Mouse (Mus musculus) liver, embryonic 14.5 days (tissue): ENCODE data around the gene Acat2. TPM values are rescaled to one million over a fixed set of nuclear protein-coding genes. Genes with fewer than 3 reads are reported as not detected.
"Not testable (repeated sequence)": the region's sequence is repeated elsewhere in the genome, so short reads cannot be mapped to it uniquely, and the experiment has no call there.

Experiments
- ATAC-seq: fragments of 200-750 bp; cut with Nextera tagmentation; 2 replicates; pipeline ENCODE4 v1.8.0; 2017; ENCODE audit warnings: moderate number of reproducible peaks, mild to moderate bottlenecking, moderate library complexity; ENCODE audit not compliant: insufficient read depth
- DNase-seq, 3 experiments: peaks; one replicate each; pipeline ENCODE4 v3.0.0-alpha.2; 2012 to 2013; ENCODE audit warnings: low read depth in 3 of 3, low spot score in 3 of 3
- H3K27ac ChIP-seq: fragments of 300-500 bp; sonication (generic); 2 replicates; pipeline ENCODE4 v1.5.1; 2014; ENCODE audit warnings: moderate library complexity, mild to moderate bottlenecking, control low read depth, inconsistent platforms
- H3K27me3 ChIP-seq: fragments of 300-500 bp; sonication (generic); 2 replicates; pipeline ENCODE4 v1.6.1; 2014; ENCODE audit warnings: mild to moderate bottlenecking, low read length, moderate library complexity; ENCODE audit not compliant: control insufficient read depth, insufficient read depth
- H3K36me3 ChIP-seq: fragments of 300-500 bp; sonication (generic); replicated peaks from 2 replicates; pipeline ENCODE4 v1.6.1; 2014; ENCODE audit warnings: low read depth; ENCODE audit not compliant: control insufficient read depth, insufficient read depth
- H3K4me1 ChIP-seq, 2 experiments: fragments of 200-500 bp in 1 of 2; fragments of 300-500 bp in 1 of 2; sonication (generic) in 1 of 2; replicated peaks; 2 replicates each; pipeline ENCODE4 v1.6.1; 2012 to 2014; ENCODE audit warnings: antibody characterized with exemption in 1 of 2, inconsistent platforms in 1 of 2, low read length in 1 of 2; ENCODE audit not compliant: control insufficient read depth in 2 of 2, insufficient read depth in 2 of 2
- H3K4me2 ChIP-seq: fragments of 300-500 bp; sonication (generic); 2 replicates; pipeline ENCODE4 v1.6.1; 2014; ENCODE audit warnings: low read depth, mild to moderate bottlenecking, control low read depth, moderate library complexity
- H3K4me3 ChIP-seq, 2 experiments: fragments of 200-500 bp in 1 of 2; fragments of 300-500 bp in 1 of 2; sonication (generic) in 1 of 2; 2 replicates each; pipeline ENCODE4 v1.5.1; 2012 to 2014; ENCODE audit warnings: low read depth in 2 of 2, low read length in 2 of 2, mild to moderate bottlenecking in 2 of 2, control low read depth in 1 of 2, inconsistent platforms in 1 of 2, moderate library complexity in 1 of 2; ENCODE audit not compliant: insufficient read depth in 1 of 2
- H3K9ac ChIP-seq: fragments of 300-500 bp; sonication (generic); replicated peaks from 2 replicates; pipeline ENCODE4 v1.6.1; 2014; ENCODE audit warnings: mild to moderate bottlenecking, control low read depth, moderate library complexity
- H3K9me3 ChIP-seq: fragments of 300-500 bp; sonication (generic); 2 replicates; pipeline ENCODE4 v1.6.1; 2016; ENCODE audit warnings: low read length, mixed read lengths; ENCODE audit not compliant: control insufficient read depth
- CTCF ChIP-seq: IDR thresholded peaks from 2 replicates; pipeline ENCODE4 v1.5.1; 2016; ENCODE audit warnings: antibody characterized with exemption, low read depth, control low read depth
- EP300 ChIP-seq: IDR thresholded peaks from 2 replicates; pipeline ENCODE4 v1.6.1; 2016; ENCODE audit warnings: antibody characterized with exemption, low read depth
- WGBS: fragments of 180-500 bp; shearing (Covaris S2); extraction: QIAGEN DNeasy Blood & Tissue Kit; methylation state at CpG from one replicate; pipeline ENCODE4 v1.1.7; 2014; ENCODE audit not compliant: insufficient replicate concordance; 5-methylcytosine and 5-hydroxymethylcytosine counted together
- polyA plus RNA-seq, 2 experiments: library from polyadenylated mRNA; depleted of rRNA in 1 of 2; stranded (reverse) in 1 of 2; unstranded in 1 of 2; fragments of >200 nt; fragmentation: Nextera tagmentation in 1 of 2; extraction: Ambion mirVana in 1 of 2; gene quantifications; 2 replicates each; pipeline versions ENCODE4 v1.2.1 to v1.2.3; 2012 to 2014

Acat2 gene
- polyA plus RNA-seq (2012; rRNA removed) (29.2 and 36.3 TPM in 2 replicates), polyA plus RNA-seq (2014; fragmentation: Nextera tagmentation; extraction: Ambion mirVana) (55.4 and 59.3 TPM in 2 replicates)

GRCm38 (mm10) chr17:12960331-12960873 is at the start of gene Acat2:
Acat2 (minus strand) TSS chr17:12960747.
- Histone ChIP-seq H3K9ac (peak within 1 kb of the TSS; percentile 31), H3K4me2 (peak within 1 kb of the TSS; percentile 90), H3K36me3 (0 out of 2 replicates have a peak, but pooled peaks cover 4% of the 10 kb centered on the region), H3K27me3 (no peaks in the 10 kb centered on the region), H3K27ac (peak within 1 kb of the TSS; percentile 42), H3K9me3 (no peaks in the 10 kb centered on the region), H3K4me1 (peaks cover 5 to 8% of the 10 kb centered on the region in 2 experiments), H3K4me3 (peak within 1 kb of the TSS; percentile 65 to 84)
- DNase-seq, result peak; percentile 84 to 87 (median 85)
- WGBS, result under 1% methylated on average over 35 of the region's 42 CpGs
- no peak for TF ChIP-seq CTCF
- TF ChIP-seq EP300, result no peak
- ATAC-seq, result peak; percentile 99

- Histone ChIP-seq H3K4me2 (no peak overlapping the region), H3K9me3 (no peaks in the 10 kb centered on the region), H3K4me1 (peaks cover 10 to 16% of the 10 kb centered on the region in 2 experiments), H3K27me3 (no peaks in the 10 kb centered on the region), H3K27ac (no peak overlapping the region), H3K4me3 (no peak overlapping the region), H3K9ac (no peak overlapping the region), H3K36me3 (peaks cover 37% of the 10 kb centered on the region)
- DNase-seq (peak; percentile 68 to 80 (median 71)), ATAC-seq (no peak)
- WGBS, result 12% methylated on average over 3 of the region's 3 CpGs
- TF ChIP-seq CTCF (peak; percentile 69), EP300 (no peak)
Observed at GRCm38 (mm10) chr17:13009887-13010286, 49.3 kb upstream of the Acat2 start.

GRCm38 (mm10) chr17:13008528-13008927 is 48.0 kb upstream of the Acat2 start:
- Histone ChIP-seq H3K36me3 (peaks cover 25% of the 10 kb centered on the region), H3K27ac (peak overlapping the region; percentile 80), H3K9ac (peak overlapping the region; percentile 81), H3K9me3 (no peaks in the 10 kb centered on the region), H3K4me3 (peak overlapping the region; percentile 68 to 85), H3K4me2 (peak overlapping the region; percentile 79), H3K4me1 (peaks cover 10 to 16% of the 10 kb centered on the region in 2 experiments), H3K27me3 (no peaks in the 10 kb centered on the region)
- TF ChIP-seq EP300, result no peak
- no peak for TF ChIP-seq CTCF
- DNase-seq, result no peak
- no peak for ATAC-seq
- WGBS, result 2% methylated on average over 10 of the region's 10 CpGs

GRCm38 (mm10) chr17:13007730-13008425 is 47.3 kb upstream of the Acat2 start:
- H3K36me3 ChIP-seq, result peaks cover 18% of the 10 kb centered on the region
- peak overlapping the region; percentile 81 for H3K9ac ChIP-seq
- TF ChIP-seq CTCF, result peak; percentile 15
- no peak for TF ChIP-seq EP300
- no peaks in the 10 kb centered on the region for H3K27me3 ChIP-seq
- no peaks in the 10 kb centered on the region for H3K9me3 ChIP-seq
- peaks cover 10 to 16% of the 10 kb centered on the region in 2 experiments for H3K4me1 ChIP-seq
- H3K4me2 ChIP-seq, result peak overlapping the region; percentile 79
- under 1% methylated on average over 72 of the region's 76 CpGs for WGBS
- ATAC-seq (peak; percentile 98), DNase-seq (peak; percentile 89 to 93 (median 91))
- peak overlapping the region; percentile 68 to 85 for H3K4me3 ChIP-seq
- peak overlapping the region; percentile 80 for H3K27ac ChIP-seq

GRCm38 (mm10) chr17:13006984-13007383 is 46.4 kb upstream of the Acat2 start:
- ATAC-seq (no peak), DNase-seq (no peak)
- Histone ChIP-seq H3K4me3 (peak overlapping the region in 1 of 2 experiments; percentile 85; a peak in 1 of 4 replicates), H3K27ac (no peak overlapping the region), H3K4me1 (peaks cover 10 to 16% of the 10 kb centered on the region in 2 experiments), H3K9ac (no peak overlapping the region; the same call in 1 of the 2 replicates), H3K4me2 (peak overlapping the region; percentile 79), H3K27me3 (no peaks in the 10 kb centered on the region), H3K36me3 (peaks cover 11% of the 10 kb centered on the region), H3K9me3 (no peaks in the 10 kb centered on the region)
- WGBS, result 57% methylated on average over 5 of the region's 5 CpGs
- no peak for TF ChIP-seq CTCF

GRCm38 (mm10) chr17:13006546-13006945 is 46.0 kb upstream of the Acat2 start, which contains the start of gene Sod2:
Sod2 (plus strand) TSS chr17:13006846.
- not testable (repeated sequence) for ATAC-seq, H3K36me3 ChIP-seq, H3K27ac ChIP-seq, H3K27me3 ChIP-seq, DNase-seq, H3K9me3 ChIP-seq
- Histone ChIP-seq H3K4me1 (peaks cover 10 to 16% of the 10 kb centered on the region in 2 experiments), H3K9ac (peak within 1 kb of the TSS; percentile 51), H3K4me2 (peak within 1 kb of the TSS; percentile 79), H3K4me3 (peak within 1 kb of the TSS; percentile 31 to 85; a peak in 3 of 4 replicates)
- 98% methylated on average over 2 of the region's 2 CpGs for WGBS

- H3K9me3 ChIP-seq, H3K27ac ChIP-seq, H3K4me3 ChIP-seq, H3K4me2 ChIP-seq, ATAC-seq, H3K27me3 ChIP-seq, H3K36me3 ChIP-seq, DNase-seq, H3K9ac ChIP-seq: not testable (repeated sequence)
- WGBS, result 65% methylated on average over 2 of the region's 2 CpGs
- peaks cover 10 to 16% of the 10 kb centered on the region in 2 experiments for H3K4me1 ChIP-seq
Observed at GRCm38 (mm10) chr17:13004436-13004835, 43.9 kb upstream of the Acat2 start.
